Mouse (Mus musculus): ENCODE measurements around the gene Aak1.
"Not testable (repeated sequence)": the region's sequence is repeated elsewhere in the genome, so short reads cannot be mapped to it uniquely, and the experiment has no call there.

Aak1 gene

GRCm38 (mm10) chr6:86841949-86842348 lies 7.4 kb upstream of the Aak1 start:
- no peak for DNase-seq (ENCODE audit: low read depth)

DNA sequence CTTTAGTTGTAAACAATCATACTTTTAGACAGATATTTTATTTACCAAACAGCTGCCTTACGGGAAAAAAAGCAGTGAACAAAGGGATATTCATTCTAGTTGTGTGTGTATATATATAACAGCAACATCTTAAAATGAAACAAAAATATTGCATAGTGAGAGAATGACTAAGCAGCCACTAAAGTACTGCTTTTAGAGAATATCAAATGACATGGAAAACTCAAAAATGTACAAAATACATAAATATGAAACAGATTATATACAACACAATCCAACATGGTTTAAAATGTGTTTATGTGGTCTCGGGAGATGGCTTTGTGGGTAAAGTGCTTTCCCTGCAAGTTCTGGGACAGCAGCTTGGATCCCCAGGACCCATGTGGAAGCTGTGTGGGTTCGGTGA lies 5.7 kb upstream of the Aak1 start:
- no peak for DNase-seq (ENCODE audit: low read depth)

DNA sequence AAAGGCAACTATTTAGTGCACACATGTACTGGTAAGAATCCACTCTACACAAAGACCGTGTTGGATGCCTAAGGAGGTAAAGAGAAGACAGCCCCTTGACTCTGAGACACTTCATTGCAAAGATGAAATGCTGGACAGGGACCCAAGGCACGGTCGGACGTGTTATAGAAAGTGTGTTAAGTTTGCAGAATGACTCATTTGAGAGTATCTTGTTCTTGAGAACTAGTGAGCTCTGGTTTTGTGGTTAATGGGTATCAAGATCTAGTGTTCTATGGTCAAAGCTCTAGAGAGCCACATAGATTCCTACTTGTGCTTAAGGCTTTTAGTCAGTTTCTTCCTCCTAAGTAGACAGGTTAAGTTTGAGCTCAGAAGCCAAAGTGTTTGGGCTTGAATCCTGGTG lies 2.9 kb upstream of the Aak1 start:
- DNase-seq (ENCODE audit: low read depth), result peak; percentile 71

DNA sequence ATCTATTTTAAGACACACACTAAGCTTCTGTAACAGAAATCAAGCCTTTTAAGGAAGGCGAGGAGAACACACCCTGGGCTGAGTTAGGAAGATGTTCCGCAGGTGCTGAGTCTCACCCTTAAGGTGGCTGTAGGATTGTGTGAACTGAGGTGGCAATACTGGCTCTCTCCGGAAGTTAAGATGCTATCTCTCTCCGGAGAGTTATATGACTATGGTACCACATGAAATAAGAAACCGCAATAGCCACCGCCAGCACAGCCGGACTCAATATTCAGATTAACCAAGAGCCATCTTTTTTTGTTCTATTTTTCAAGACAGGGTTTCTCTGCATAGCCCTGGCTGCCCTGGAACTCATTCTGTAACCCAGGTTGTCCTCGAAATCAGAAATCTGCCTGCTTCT lies 1.5 kb upstream of the Aak1 start:
- DNase-seq (ENCODE audit: low read depth), result peak; percentile 63

DNA sequence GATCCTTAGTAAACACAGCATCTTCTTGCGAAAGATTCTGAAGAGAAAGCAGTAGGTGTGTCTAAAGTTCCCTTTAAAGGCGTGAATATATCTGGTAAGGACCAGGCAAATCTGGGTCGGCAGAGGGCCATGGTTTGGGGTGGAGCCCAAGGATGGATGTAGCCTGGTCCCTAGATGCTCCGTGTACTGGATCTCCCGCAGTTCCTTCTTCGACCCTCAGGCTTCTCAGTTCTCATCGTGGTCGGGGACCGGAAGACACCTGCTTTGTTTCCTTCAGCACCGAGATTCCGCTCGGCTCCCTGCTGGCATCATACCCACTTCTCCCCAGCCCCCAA lies 770 bp upstream of the Aak1 start:
- no peak for DNase-seq (ENCODE audit: low read depth)

DNA sequence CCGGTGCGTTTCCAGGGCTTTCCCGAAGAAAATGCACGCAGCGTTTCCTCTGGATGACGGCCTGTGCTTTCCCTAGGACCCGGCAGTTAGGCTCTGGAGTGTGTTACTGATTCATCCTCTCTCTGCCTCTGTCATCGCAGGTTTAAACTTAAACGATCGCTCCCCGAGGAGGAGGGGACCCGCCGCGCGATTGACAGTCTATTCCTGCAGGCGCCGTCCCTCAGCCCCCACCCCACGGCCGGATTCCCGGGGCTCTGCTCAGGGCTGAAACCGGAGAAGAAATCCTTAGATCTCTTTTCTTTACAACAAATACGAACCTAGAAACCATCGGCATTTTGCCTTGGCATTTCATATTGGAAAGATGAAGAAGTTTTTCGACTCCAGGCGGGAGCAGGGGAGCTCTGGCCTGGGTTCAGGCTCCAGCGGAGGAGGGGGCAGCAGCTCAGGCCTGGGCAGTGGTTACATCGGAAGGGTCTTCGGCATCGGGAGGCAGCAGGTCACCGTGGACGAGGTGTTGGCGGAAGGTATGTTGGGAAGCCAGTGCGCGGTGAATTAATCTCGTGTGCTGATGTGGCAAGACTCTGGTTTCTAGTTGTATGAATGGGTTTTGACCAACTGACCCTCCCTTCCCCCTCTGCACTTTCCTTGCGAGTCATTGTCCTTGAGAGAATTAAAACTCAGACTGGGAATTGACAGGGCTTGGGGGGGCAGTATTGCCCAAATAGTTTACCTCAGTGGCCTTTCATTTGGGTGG lies 552 bp downstream of the Aak1 start:
- peak; percentile 72 for DNase-seq (ENCODE audit: low read depth)

DNA sequence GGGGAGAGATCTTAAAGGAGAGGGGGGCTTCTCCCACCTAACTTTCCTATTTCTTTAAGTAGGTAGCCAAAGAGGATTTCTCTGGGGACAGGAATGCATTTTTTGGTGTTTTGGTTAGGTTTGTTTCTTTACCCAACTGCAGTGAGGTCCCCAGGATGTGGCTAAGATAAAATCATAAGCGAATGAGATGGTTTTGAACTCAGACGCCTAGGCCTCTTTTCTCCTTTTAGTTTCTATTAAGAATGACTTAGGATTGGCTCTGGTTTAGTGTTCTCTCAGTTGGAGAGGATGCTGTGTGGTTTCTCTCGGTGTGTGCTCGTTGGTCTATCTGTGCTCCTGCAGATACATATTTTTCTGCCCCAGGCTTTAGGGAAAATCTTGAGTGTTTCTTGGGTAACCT lies 1.3 kb downstream of the Aak1 start:
- peak; percentile 76 for DNase-seq (ENCODE audit: low read depth)

GRCm38 (mm10) chr6:86851561-86851960 lies 2.2 kb downstream of the Aak1 start:
- peak; percentile 51 for DNase-seq (ENCODE audit: low read depth)

GRCm38 (mm10) chr6:86853928-86854327 lies 4.6 kb downstream of the Aak1 start:
- DNase-seq (ENCODE audit: low read depth), result no peak

DNA sequence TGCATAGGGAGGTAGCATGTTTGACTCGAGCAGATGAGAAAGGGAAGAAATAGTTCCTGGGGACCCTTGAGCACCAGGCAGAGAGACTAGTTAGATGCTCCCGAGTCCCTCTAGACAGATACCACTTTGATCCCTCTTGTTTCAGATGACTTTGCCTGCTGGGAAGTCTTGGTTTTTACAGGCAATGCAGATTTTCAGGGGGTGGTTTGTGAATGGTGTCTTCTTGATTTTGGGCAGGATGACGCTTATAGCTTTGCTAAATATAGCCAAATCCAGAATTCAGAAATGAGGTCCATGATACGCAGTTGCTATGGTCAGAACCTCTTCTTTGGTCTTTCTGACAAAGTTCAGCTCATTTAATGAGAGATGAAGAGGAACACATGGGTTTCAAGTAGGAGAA lies 5.6 kb downstream of the Aak1 start:
- no peak for DNase-seq (ENCODE audit: low read depth)

GRCm38 (mm10) chr6:86858606-86859005 lies 9.3 kb downstream of the Aak1 start:
- DNase-seq (ENCODE audit: low read depth), result no peak

DNA sequence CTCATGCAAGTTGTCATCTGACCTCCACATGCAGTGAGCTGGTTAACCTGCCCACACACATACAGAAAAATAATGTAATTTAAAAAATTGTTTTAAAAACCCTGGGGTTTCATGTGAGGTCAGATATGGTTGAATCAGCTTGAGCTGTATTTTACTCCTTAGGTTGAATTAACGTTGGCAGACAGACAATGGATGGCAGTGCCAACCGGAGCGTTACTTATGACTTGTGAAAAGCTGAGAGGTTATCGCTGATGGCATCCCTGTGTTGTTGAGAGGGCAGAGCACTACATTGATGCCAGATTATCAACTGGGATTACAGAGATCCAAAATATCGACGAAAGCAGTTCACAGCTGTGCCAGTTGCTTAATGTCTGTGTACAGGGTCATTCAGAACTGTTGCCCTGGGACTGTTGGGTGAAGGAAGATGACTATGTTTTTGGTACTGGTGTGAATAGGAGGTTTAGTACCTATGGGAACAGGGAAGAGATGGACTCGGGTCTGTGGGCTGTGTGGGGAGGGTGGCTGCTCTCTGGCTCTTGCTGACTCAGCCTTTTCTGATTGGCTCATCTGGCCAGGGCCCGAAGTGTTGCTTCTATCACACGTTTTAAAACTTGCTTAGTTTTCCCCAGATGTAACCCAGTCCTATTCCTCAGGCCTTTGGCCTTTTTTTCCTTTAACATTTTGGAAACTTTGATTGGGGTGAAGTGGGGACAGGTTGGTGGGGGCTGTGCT lies 11.6 kb downstream of the Aak1 start:
- no peak for DNase-seq (ENCODE audit: low read depth)

DNA sequence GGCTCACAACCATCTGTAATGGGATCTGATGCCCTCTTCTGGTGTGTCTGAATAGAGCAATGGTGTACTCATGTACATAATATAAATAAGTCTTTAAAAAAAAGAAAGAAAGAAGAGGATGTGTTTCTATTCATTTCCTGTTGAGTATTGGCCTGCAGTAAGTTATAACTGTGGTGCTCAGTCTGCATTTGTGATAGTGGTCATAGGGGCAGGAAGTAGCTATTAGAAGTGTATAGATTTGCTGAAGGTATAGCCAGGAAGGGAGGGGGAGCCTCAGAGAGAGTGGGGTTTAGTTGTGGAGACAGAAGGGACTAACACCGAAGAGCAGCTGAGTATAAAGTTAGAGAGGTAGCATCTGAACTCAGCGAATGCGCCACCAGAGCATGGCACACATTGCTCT lies 15.0 kb downstream of the Aak1 start:
- DNase-seq (ENCODE audit: low read depth), result no peak

DNA sequence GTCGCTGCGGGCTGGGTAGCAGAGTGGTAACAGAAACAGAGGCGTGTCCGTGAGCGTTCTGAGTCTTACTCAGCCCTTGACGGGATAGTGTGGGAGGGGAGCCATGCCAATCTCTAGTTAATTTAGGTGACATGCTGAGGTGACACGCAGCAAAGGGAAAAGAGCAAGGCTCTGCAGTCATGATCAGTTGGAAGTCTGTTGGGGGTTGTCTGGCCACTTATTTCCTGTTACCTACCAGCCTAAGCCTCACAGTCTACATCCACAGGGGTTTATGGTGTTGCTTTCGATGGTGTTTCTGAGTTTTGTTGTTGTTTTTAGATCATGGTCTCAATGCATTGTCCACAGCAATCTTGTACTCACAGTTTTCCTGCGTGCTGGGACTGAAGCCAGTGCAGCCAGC lies 21.0 kb downstream of the Aak1 start:
- DNase-seq (ENCODE audit: low read depth), result no peak

- peak; percentile 49 for DNase-seq (ENCODE audit: low read depth)
Measured at GRCm38 (mm10) chr6:86871783-86872182, 22.5 kb downstream of the Aak1 start.

- DNase-seq (ENCODE audit: low read depth), result peak; percentile 94
Measured at GRCm38 (mm10) chr6:86874711-86875375, 25.5 kb downstream of the Aak1 start.

DNA sequence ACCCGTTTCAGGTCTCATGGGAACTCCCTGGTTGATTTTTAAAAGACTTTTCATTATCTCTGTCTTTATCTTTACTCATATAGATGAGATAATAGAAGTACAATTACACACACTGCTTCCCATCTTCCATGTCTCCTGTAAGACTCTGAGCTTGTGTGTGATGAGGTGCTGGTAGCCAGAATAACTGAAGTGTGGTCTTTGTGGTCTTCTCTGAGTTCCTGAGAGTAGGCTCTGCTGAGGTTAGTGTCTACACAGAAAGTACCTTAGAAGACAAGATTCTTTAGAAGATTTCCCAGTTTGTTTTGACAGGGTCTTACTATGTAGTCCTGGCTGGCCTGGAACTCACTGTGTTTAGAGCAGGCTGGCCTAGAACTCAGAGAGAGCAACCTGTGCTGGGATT lies 27.1 kb downstream of the Aak1 start:
- DNase-seq (ENCODE audit: low read depth), result peak; percentile 59

DNA sequence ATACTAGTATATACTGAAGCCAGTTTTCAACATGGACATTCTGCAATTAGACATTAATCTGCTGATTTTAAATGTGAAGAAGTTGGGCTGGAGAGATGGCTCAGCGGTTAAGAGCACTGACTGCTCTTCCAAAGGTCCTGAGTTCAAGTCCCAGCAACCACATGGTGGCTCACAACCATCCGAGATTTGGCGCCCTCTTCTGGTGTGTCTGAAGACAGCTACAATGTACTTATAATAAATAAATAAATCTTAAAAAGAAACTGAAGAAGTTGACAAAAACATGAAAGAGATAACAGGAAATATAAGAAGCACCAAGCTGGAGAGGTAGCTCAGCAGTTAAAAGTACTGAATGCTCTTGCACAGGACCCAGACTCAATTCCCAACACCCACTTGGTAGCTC lies 29.3 kb downstream of the Aak1 start:
- not testable (repeated sequence) for DNase-seq (ENCODE audit: low read depth)

DNA sequence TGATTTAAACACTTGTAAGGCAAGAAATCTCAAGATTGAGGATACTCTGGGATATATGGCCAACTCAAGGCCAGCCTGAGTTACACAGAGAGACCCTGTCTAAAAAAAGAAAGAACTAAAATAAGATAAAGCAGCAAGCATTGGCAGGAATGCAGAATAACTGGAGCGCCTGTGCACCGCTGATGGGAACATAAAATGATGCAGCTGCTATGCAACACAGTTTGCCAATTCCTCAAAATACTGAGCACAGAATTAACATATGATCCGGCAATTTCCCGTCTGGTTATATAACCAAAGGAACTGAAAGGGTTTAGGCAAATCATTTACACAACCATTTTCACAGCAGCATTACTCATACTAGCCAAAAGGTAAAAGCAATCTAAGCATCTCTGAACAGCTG lies 30.0 kb downstream of the Aak1 start:
- DNase-seq (ENCODE audit: low read depth), result no peak

DNA sequence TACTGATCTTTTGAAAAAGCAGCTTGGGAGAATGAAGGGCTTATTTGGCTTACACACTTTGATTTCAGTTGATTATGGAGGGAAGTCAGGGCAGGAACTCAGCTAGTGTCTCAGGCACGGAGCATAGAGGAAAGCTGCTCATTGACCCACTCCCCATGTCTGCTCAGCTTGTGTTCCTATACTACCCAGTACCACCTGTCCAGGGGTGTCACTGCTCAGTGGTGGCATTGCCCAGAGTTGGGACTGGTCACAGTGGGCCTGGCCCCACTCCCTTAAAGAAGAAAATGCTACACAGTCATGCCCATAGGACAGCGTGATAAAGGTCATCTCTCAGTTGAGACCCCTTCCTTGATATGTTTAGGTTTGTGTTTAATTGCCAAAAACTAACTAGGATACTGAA lies 34.9 kb downstream of the Aak1 start:
- DNase-seq (ENCODE audit: low read depth), result no peak

- DNase-seq (ENCODE audit: low read depth), result peak; percentile 26
Measured at GRCm38 (mm10) chr6:86884746-86885145, 35.4 kb downstream of the Aak1 start.

DNA sequence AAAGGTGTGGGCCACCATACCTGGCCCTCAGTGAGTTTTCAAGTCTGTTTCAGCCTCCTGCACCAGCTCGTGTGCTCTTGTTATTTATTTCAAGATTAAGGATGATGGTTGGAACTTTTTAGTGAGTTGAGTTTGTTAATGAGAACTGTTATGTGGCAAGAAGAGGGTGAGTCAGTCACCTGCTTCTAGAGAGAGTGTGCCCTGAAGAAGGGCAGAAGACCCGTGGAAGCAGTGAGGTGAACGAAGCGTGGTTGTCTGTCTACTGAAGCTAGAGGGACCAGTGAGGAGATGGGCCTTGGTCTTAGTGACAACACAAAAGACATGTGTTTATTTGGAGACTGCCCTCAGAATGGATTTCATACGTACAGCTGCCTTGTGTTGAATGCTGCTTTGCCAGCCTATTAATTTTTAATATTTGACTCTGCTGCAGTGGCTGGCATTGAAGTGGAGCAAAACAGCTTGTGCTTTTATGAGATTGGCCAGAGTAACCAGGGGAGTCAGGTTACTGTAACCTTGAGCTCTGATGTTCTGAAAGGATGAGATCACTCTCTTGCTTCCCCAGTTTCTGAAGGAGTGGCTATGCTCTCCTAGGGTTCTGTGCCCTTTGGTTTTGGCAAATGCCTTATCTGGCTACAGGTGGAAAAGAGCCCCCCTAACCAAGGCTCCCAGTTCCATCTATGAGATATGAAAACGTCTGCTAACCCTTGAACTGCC lies 36.7 kb downstream of the Aak1 start:
- DNase-seq (ENCODE audit: low read depth), result peak; percentile 66

GRCm38 (mm10) chr6:86886803-86887202 lies 37.5 kb downstream of the Aak1 start:
- DNase-seq (ENCODE audit: low read depth), result no peak

Data from 416B (cell line).